Mouse (Mus musculus) mature B cell (primary cell): ENCODE data around the gene Hist2h4.

Experiments
- in situ Hi-C: fragments of 300-500 bp; cut with MboI; formaldehyde crosslinking; loops from 2 replicates; pipeline ENCODE4 v1.14.3; 2019

The Hist2h4 gene

DNA sequence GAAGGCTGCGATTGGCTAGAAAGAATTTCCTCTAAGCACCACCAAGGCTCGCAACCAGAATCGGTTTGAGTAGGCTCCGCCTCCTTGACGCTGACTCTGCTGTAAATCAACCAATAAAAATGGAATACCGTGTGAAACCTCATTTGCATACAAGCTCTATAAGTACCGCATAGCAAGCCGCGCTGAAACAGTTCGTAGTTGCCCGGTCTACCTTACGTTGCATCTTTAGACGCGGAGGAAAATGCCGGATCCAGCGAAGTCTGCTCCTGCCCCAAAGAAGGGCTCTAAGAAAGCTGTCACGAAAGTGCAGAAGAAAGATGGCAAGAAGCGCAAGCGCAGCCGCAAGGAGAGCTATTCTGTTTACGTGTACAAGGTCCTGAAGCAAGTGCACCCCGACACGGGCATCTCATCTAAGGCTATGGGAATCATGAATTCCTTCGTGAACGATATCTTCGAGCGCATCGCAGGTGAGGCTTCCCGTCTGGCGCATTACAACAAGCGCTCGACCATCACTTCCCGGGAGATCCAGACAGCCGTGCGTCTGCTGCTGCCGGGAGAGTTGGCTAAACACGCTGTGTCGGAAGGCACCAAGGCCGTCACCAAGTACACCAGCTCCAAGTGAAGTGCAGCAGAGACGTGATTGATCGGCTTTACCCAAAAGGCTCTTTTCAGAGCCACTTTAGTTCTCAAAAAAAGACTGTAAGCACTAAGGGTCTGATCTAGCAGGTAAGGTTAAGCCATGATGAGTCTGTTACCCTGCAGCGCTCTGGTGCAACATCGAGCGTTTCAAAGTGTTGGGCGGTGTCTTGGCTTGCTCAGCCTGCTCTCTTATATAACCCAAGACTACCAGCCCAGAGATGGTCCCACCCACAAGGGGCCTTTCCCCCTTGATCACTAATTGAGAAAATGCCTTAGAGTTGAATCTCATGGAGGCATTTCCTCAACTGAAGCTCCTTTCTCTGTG, 6.7 kb upstream of the Hist2h4 start, which contains the start of gene Hist2h2bb:
Gene Hist2h2bb, plus strand, starts transcription at position 242 of the 964 bp plus-strand sequence.
- in situ Hi-C loops, result loop anchor here (5.0 kb wide), 1 partner anchor 47 kb away; the partner anchor contains the start of genes Hist2h2ac and Hist2h2be

DNA sequence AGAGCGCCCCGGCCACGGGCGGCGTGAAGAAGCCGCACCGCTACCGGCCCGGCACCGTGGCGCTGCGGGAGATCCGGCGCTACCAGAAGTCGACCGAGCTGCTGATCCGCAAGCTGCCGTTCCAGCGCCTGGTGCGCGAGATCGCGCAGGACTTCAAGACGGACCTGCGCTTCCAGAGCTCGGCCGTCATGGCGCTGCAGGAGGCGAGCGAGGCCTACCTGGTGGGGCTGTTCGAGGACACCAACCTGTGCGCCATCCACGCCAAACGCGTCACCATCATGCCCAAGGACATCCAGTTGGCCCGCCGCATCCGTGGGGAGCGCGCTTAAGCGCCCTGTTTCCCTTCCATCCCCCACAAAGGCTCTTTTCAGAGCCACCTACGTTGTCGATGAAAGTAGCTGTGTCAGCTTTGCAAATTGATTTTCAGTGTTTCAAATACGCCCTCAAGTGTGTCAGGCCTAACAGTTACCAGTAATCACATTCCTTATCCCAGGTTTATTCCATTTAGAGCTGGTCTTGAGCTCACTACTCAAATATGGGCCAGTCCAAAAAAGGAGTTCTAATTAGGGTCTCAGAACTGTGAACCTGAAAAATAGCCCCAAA, 5.8 kb upstream of the Hist2h4 start:
- in situ Hi-C loops, result loop anchor here (5.0 kb wide), 1 partner anchor 47 kb away; the partner anchor contains the start of genes Hist2h2ac and Hist2h2be

DNA sequence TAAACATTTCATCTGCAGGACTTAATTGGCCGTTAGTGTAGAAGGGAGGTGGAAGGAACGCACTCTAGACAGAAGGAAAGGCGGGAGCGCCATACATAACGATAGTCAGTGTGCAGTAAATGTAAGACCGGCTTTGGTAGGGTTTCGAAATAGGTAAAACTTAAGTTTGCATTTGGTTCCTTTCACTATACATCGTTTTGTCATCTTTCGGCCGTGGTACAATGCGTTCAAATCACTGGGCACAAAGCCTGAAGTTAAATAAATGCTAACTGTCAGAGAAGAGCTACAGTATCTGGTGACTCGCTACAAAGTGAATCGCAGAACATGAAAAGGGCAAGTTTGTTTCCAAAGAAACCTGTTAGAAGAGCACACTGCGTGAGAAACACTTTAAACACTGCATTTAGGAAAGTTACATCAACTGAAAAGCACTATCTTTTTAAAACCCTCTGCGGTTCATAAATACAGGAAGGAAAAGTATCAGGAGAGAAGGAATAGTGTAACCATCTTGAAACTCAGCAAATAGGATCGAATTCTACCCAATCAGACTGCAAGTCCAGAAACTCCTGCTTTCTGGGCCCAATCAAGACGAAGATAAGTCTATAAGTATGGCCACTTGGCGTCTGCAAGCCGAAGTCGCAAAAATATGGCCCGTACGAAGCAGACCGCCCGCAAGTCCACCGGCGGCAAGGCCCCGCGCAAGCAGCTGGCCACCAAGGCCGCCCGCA, 5.1 kb upstream of the Hist2h4 start, which contains the start of gene Hist2h3b:
Gene Hist2h3b, plus strand, starts transcription at position 604 of the 725 bp plus-strand sequence.
- in situ Hi-C loops, result loop anchor here (5.0 kb wide), 1 partner anchor 46 kb away; the partner anchor contains the start of genes Hist2h2ac and Hist2h2be

DNA sequence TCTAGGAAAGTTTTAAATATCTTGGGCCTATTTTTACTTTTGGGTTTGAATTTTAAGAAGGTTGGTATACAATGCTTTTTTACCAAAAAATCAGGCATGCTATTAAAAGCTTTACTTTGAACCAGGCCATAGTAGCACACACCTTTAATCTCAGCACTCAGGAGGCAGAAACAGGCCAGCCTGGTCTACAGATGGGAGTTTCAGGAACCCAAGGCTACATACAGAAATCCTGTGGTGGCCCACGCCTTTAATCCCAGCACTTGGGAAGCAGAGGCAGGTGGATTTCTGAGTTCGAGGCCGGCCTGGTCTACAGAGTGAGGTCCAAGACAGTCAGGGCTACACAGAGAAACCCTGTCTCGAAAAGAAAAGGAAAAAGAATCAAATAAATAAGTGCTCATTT, 4.4 kb upstream of the Hist2h4 start:
- in situ Hi-C loops, result loop anchor here (5.0 kb wide), 1 partner anchor 45 kb away; the partner anchor contains the start of genes Hist2h2ac and Hist2h2be

DNA sequence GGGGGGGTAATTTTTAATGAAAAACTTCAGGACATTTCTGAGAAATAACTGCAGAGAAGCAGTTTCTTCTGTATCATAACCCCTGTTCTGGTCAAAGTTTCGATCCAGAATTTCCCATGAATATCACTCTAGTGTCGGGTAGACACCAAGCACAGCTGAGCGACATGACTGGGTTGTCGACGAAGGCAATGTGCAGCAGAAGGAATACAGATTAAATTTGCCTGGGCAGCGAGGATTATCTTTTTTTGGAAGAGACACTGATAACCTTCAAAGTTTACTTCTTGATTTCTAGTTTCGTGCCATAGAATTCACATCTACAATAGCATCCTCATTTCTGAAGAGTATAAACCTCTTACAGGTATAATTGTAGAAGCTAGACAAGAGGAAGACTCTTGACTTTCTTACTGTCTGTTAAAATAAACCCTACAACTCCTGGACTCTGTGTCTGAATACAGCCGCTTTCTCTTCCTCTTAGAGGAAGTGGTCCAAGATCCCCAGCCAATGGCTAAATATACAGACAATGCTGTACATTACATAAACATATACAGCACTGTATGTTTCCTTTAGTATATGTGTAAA, 3.1 kb upstream of the Hist2h4 start:
- in situ Hi-C loops, result loop anchor here (5.0 kb wide), 1 partner anchor 44 kb away; the partner anchor contains the start of genes Hist2h2ac and Hist2h2be

DNA sequence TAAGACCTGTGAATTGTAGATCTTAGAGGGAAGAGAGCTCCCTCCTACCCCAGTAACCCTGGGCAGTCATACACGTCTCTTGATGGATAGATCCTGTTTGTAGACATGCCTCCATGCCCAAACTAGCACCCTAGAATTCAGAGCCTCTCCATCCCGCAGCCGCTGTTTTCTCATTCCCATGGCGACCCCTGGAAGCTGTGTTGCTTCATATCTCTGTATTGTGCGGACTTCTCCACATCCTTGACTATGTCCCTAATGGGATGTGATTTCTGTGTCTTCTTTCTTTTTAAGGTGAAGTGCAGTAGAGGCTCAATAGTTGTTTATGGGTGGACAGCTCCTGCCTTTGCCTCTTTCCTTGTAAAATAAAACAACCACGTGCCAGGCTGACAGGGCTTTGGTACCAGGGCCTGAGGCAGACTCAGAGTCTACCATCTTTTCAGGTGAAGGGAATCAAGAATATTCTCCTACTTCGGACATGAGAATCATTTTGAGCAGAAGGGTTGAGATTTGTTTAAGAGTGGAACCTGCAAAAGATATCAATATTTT, 1.4 kb upstream of the Hist2h4 start:
- in situ Hi-C loops, result no loop called here

DNA sequence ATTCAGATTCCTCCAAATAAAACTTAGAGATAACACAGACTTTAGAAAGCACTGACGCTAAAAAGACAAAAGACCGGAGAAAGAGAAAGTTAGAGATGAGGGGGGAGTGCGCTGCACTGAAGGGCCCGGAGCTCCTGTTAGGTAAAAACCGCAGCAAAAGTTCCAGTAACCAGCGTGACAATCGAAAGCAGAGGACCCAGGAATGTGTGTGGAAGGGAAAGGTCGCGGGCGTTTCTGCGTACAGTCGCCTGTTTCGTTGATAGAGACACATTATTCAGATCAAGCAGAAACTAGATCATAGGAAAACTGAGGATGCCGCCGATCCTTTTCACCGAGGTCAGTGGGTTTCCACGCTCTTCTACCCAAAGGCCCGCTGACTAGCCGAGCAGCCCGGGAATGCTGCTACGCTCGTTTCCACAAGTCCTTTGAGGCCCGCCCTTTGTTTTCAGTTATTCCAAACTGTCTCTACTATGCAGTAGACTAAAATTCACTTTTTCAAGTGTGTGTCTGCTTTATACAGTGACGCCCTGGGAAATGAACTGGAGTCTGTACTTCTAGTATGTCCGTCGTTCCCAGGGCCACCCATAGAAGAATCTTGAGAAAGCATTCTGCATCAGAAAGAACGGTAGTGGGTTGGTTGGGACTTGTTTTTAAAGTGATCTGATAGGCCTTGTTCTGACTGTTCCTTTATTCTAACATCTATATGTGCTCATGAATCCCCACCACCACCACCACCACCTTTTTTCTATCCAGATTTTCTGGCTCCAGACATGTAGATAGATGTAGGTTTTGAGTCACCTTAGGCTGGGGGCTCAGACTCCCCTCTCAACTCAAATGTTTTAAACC, 670 bp upstream of the Hist2h4 start:
- in situ Hi-C loops, result no loop called here

DNA sequence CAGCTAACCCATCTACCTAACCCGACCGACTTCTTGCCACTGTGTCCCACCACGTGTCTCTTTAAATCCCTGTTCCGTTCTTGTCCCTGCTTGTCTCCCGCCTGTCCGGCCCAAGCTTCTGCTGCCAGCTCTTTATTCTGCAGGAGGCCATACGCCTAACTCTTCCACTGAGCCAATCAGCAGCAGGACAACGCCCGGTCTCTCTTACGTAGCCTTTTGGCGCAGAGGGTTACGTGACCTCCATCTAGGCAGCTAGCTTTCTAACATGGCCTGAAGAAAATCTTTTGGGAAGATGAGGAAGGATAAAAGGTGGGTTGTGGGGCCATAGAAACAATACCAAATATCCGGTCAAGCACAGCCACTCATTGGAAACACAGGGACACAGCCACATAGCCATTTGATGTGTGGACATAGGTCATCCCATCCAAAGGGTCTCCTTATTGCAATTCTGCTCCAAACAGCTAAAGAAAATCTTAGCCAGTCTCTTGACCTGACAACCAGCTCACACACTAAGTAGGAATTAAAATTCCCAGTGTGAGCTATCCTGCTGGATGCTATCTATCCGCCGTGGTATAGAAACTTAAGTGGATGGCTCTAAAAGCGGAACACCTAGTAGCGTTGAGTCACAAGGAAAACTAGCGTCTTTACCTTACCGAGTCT, 765 bp downstream of the Hist2h4 start:
- in situ Hi-C loops, result no loop called here

DNA sequence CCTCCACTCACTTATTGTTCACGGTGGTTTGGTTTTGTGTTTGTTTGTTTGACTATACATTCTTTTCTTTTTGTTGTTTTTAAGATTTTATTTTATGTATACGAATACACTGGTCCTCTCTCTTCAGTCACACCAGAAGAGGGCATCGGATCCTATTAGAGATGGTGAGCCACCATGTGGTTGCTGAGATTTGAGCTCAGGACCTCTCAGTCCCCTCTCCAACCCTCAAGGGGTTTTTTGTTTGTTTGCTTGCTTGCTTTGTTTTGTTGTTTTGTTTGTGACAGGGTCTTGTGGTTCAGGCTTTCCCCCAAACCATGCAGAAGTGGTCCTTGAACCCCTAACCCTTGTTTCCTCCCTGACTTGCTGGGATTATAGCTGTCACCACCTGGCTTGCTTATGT, 1.5 kb downstream of the Hist2h4 start:
- in situ Hi-C loops, result no loop called here

DNA sequence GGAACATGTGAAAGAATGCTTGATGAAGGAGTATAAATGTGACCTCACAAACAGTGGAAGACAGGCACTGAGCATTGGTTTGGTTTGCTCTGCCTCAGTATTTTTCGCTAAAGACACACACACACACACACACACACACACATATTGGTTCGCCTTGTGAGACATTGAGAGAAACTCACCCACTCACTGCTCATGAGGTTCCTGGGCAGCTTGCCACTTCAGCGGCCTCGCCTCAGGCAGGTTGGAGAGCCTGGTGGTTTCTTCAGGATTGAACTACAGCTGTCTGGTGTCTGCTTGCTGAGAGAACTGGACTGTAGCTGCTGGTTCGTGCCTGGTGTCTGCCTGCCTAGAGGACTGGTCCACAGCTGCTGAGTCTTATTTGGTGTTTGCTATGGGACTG, 2.9 kb downstream of the Hist2h4 start:
- in situ Hi-C loops, result no loop called here

DNA sequence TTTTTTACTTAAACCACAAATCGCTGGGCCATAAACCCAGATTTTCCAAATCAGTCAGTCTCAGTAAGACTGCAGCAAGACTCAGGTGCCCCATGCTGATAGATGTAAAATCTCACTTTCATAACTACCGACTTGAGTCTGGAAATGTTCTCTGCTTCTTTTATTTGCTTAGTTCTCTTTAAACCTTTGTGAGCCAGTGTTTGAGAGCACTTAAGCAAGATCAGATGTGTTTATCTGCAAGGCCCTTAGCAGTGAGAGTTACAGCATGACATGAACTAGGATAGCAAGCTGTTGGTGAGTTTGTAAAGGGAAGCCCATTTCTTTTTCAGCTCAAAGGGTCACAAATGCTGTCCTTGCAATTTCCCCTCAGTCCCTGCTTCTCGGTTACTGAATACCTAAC, 5.9 kb downstream of the Hist2h4 start:
- in situ Hi-C loops, result no loop called here

DNA sequence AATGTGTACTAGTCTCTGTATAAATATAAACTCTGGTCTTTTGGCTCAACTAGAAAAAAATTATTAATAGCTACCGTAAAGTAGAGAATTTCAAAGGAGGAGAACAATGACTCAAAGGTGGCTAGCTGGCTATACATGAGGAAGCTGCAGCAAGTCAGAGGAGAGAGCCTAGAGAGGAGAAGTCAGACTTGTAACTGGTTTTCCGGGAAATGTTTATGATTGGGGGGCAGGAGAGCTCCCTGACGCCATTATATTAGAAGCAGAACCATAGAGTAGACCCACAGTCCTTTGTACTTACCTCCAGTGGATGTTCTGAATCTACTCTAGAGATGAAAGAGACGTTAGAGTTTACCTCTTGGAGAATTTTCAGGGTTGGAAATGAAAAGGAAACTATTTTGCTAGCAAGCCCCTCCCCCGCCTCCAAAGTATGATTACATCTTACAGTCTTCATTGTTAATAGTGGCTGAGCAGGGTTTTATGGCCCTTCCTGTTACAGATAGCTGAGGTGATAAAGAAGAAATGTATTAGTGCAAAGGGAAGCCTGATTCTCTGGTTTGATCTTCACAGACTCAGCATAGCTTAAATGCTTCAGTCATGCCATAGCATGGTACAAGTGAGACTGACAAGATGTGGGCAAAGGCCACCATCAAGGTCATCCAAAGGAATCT, 7.1 kb downstream of the Hist2h4 start:
- in situ Hi-C loops, result no loop called here

DNA sequence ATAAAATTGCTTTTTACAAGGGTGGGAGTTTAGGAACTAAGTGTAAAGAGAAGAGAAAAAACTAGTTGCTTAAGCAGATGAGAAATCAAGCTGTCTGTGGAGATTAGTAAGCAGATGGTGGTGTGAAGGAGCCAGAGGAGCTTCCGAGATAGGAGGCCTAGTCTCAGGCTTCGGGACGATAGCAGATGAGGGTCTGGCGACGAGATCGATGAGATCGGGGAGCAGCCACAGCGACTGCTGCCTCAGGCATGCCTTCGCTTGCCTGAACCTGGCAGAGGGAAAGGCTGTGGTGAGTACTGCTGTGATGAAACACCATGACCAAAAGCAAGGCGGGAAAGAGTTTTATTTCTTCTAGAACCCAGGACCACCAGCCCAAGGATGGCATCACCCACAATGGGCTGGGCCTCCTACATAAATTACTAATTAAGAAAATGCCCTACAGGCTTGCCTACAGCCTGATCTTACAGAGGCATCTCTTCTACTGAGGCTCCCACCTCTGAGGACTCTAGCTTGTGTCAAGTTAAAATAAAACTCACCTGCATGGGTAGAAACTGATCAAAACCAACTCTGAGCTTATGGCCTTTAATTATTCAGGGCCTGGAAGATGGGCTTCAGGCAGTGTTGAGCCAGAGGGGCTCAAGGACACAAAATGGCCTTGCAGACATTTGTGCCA, 8.3 kb downstream of the Hist2h4 start:
- in situ Hi-C loops, result no loop called here

DNA sequence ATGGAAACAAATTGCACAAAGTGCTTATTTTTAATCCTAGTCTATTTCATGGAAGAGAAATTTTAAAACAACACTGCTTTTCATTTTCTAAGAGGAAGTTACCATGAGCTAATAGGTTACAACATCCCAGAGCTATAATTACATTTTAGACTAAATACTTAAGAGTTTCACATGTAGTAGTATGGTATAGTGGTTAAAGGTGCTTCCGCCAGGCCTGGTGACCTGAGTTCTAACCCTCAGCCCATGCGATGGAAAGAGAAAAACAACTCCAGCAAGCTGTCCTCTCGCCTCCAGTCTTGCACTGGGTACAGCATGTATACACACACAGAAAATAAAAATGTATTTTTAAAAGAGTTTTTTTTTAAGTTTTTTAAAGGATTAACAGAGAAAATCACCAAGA, 11.3 kb downstream of the Hist2h4 start:
- in situ Hi-C loops, result no loop called here

DNA sequence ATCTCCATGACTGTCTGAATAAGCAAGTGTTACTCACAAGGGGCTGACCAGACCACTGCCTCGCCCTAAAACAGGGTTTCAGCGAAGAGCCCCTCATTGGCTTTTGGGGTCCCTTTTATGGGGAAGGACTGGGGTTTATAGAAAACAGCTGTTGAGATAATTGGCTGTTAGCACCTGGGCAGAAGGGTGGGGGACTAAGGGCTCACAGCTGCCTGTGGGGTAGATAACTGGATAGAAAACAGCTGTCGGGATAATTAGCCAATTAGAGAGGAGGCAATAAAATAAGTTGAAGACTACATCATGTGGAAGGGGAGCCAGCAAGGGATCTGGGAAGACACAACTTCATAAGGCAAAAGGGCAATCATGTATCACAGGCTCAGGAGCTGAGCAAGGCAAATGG, 12.2 kb downstream of the Hist2h4 start:
- in situ Hi-C loops, result no loop called here

DNA sequence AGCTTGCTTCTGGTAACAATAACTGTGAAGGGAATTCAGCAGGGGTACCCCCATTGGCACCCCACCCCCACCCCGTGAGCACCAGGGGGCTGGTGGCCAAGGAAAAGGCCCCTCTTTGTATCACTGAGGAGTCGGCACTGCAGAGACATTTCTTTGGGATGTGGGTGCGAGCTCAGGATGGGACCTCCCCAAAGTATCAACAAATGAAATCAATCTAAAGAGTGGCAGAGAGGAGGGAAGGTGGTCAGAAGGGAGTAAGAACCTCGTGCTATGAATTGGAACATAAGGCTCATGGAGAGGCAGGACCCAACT, 14.1 kb downstream of the Hist2h4 start:
- in situ Hi-C loops, result no loop called here

DNA sequence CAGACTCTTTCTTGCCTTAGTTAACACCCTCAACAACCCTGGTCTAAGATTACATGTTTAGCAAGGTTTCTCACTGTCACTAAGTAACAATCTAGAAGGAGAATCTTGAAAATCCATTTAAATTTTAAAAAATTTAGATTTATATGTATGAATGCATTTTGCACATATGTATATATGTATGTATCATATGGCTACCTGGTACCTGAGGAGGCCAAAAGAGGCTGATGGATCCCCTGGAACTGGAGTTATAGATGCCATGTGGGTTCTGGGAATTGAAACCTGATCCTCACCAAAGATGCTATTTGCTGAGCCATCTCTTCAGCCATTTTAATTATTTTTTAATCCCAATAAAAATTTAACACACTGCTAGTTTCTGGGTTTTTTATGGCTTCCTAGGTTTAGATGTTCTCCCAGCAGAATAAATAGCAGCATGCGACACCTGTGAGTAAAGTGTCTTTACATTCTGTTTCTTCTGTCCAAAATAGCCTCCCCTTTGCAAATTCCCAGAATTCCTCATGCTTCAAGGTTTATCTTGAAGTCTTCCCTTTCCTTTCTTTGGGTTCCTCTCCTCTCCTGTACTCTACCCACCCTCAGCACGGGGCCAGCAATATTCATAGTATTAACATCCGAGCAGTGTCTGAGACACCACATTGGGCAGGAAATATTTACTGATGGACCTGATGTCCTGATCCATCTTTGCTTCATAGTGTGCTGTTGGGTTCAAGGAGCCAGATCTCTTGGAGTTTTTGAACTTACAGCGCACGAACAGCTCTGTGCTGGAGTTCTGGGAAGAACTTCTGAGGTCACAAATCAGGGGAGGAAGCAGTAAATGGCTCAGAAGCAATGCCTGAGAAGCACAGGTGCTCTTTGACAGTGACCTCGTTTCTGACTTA, 14.7 kb downstream of the Hist2h4 start:
- in situ Hi-C loops, result no loop called here
